Mouse (Mus musculus): Measurements from ENCODE around the gene Sass6. TPM values are rescaled to one million over a fixed set of nuclear protein-coding genes. Genes with fewer than 3 reads are reported as not detected.
"Not testable (repeated sequence)": the region's sequence is repeated elsewhere in the genome, so short reads cannot be mapped to it uniquely, and the experiment has no call there.

Gene Sass6
- polyA plus RNA-seq, 2 experiments: 11.6 to 15.7 TPM

DNA sequence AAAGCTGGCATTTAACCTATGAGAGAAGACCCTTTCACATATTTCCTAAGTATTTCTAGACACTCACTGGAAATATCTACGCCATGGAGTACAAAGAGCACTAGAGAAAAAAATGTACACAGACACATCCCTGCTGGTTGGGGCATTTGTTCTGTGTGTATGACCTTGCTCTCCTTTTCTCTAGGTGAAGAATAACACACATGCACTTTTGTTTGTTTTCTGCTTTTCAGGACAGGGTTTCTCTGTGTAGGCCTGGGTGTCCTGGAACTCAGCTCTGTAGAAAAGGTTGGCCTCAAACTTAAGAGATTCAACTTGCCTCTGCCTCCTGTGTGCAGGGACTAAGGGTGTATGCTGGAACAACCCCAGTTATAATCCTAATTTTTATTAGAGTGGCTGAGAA lies 51.6 kb downstream of the Sass6 start:
- 98% methylated on average over 1 of the region's 1 CpGs for WGBS
- peaks cover 61% of the 10 kb centered on the region for H3K36me3 ChIP-seq (ENCODE audit: control insufficient read depth, insufficient read depth, low read length)
- no peak for DNase-seq (ENCODE audit: low spot score)

DNA sequence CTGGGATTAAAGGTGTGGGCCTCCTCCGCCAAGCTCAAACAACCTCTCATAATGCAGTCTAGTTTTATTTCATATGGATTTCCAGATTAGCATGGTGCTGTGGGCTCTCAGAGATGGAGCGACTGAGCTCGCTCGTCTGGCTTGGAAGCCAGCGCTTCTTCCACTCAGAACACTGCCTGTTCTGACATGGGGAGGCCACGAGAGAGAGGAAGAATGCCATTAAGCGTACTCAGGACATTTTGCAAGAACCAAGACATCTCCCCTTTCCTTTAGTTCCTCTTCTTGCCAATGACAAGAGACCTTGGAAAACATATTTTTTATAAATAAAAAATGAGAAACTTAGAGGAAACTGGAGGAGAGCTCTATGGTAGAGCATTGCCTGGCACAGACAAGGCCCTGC lies 54.0 kb downstream of the Sass6 start:
- Histone ChIP-seq H3K4me1 (ENCODE audit: control insufficient read depth, insufficient read depth, low read length) (no peaks in the 10 kb centered on the region; the same call in 1 of the 2 replicates), H3K27ac (replicated peaks; ENCODE audit: low read depth, low read length) (no peak overlapping the region), H3K36me3 (ENCODE audit: control insufficient read depth, insufficient read depth, low read length) (peaks cover 41% of the 10 kb centered on the region), H3K9ac (ENCODE audit: low read depth, low read length, severe bottlenecking) (no peak overlapping the region), H3K4me3 (replicated peaks; ENCODE audit: low read length) (no peak overlapping the region), H3K27me3 (ENCODE audit: control insufficient read depth, insufficient read depth, low read length) (no peaks in the 10 kb centered on the region), H3K4me2 (replicated peaks; ENCODE audit: low read depth, low read length, severe bottlenecking) (no peak overlapping the region), H3K9me3 (ENCODE audit: control insufficient read depth, low read length) (no peaks in the 10 kb centered on the region)
- TF ChIP-seq POLR2A (IDR thresholded peaks at IDR 0.05; ENCODE audit: borderline replicate concordance, extremely low read depth, insufficient read depth, insufficient read length): no peak
- ATAC-seq (ENCODE audit: low FRiP score, low read depth) (no peak), DNase-seq (ENCODE audit: low spot score) (no peak)
- WGBS: 93% methylated on average over 7 of the region's 7 CpGs

More for the DNA sequence above, 51.6 kb downstream of the Sass6 start:
- Histone ChIP-seq H3K9me3 (ENCODE audit: control insufficient read depth, low read length) (no peaks in the 10 kb centered on the region), H3K27ac (replicated peaks; ENCODE audit: low read depth, low read length) (no peak overlapping the region), H3K27me3 (ENCODE audit: control insufficient read depth, insufficient read depth, low read length) (no peaks in the 10 kb centered on the region), H3K4me2 (replicated peaks; ENCODE audit: low read depth, low read length, severe bottlenecking) (no peak overlapping the region), H3K4me3 (replicated peaks; ENCODE audit: low read length) (no peak overlapping the region), H3K9ac (ENCODE audit: low read depth, low read length, severe bottlenecking) (no peak overlapping the region), H3K4me1 (ENCODE audit: control insufficient read depth, insufficient read depth, low read length) (no peaks in the 10 kb centered on the region)
- no peak for ATAC-seq (ENCODE audit: low FRiP score, low read depth)
- no peak for TF ChIP-seq POLR2A (IDR thresholded peaks at IDR 0.05; ENCODE audit: borderline replicate concordance, extremely low read depth, insufficient read depth, insufficient read length)

DNA sequence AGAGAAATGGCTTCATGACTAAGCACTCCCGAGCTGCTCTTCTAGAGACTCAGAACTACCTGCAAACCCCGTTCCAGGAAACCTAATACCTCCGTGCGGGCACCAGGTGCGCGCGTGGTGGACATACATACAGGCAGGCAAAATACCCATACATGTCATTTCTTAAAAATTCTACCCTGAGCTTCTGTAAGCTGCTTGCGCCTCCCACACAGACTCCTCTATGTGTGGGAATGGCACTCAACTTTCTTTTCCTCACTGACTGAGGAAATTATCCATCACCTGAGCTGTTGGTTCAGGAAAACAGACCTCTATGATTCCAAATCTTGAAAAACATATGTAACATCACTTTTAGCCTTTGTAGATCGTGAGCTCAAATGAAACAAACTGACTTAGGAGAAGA lies 55.9 kb downstream of the Sass6 start:
- no peak overlapping the region for H3K27ac ChIP-seq (replicated peaks; ENCODE audit: low read depth, low read length)
- no peaks in the 10 kb centered on the region; the same call in 1 of the 2 replicates for H3K4me1 ChIP-seq (ENCODE audit: control insufficient read depth, insufficient read depth, low read length)
- H3K9me3 ChIP-seq (ENCODE audit: control insufficient read depth, low read length): no peaks in the 10 kb centered on the region
- H3K9ac ChIP-seq (ENCODE audit: low read depth, low read length, severe bottlenecking): no peak overlapping the region
- H3K4me2 ChIP-seq (replicated peaks; ENCODE audit: low read depth, low read length, severe bottlenecking): no peak overlapping the region
- DNase-seq (ENCODE audit: low spot score) (no peak), ATAC-seq (ENCODE audit: low FRiP score, low read depth) (no peak)
- no peaks in the 10 kb centered on the region for H3K27me3 ChIP-seq (ENCODE audit: control insufficient read depth, insufficient read depth, low read length)
- peaks cover 31% of the 10 kb centered on the region for H3K36me3 ChIP-seq (ENCODE audit: control insufficient read depth, insufficient read depth, low read length)
- H3K4me3 ChIP-seq (replicated peaks; ENCODE audit: low read length): no peak overlapping the region
- WGBS: 93% methylated on average over 9 of the region's 9 CpGs
- TF ChIP-seq POLR2A (IDR thresholded peaks at IDR 0.05; ENCODE audit: borderline replicate concordance, extremely low read depth, insufficient read depth, insufficient read length): no peak

DNA sequence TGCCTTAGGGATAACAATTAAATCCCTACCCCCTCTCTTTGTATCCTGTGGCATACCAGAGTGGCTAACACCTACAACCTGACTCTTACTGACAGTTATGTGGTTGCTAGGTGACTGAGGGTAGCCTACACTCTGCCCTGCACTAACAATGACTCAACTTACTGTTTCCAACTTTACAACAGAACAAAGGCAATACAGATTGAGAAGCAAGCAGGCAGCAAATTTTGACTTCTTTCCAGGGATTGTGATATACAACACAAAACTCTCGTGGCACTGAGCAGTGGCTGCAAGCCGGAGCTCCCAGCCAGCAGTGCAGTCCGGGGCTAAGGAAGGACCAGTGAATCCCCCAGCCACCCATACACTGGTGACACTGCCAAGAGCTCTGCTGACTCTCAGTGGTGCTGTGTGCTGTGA lies 57.3 kb downstream of the Sass6 start:
- no peak overlapping the region for H3K4me2 ChIP-seq (replicated peaks; ENCODE audit: low read depth, low read length, severe bottlenecking)
- H3K27me3 ChIP-seq (ENCODE audit: control insufficient read depth, insufficient read depth, low read length): no peaks in the 10 kb centered on the region
- no peak overlapping the region for H3K9ac ChIP-seq (ENCODE audit: low read depth, low read length, severe bottlenecking)
- no peak overlapping the region for H3K27ac ChIP-seq (replicated peaks; ENCODE audit: low read depth, low read length)
- H3K4me1 ChIP-seq (ENCODE audit: control insufficient read depth, insufficient read depth, low read length): no peaks in the 10 kb centered on the region; the same call in 1 of the 2 replicates
- no peaks in the 10 kb centered on the region for H3K9me3 ChIP-seq (ENCODE audit: control insufficient read depth, low read length)
- H3K4me3 ChIP-seq (replicated peaks; ENCODE audit: low read length): no peak overlapping the region
- 74% methylated on average over 3 of the region's 3 CpGs for WGBS
- DNase-seq (ENCODE audit: low spot score) (no peak), ATAC-seq (ENCODE audit: low FRiP score, low read depth) (no peak)
- TF ChIP-seq POLR2A (IDR thresholded peaks at IDR 0.05; ENCODE audit: borderline replicate concordance, extremely low read depth, insufficient read depth, insufficient read length): no peak
- H3K36me3 ChIP-seq (ENCODE audit: control insufficient read depth, insufficient read depth, low read length): peaks cover 19% of the 10 kb centered on the region

DNA sequence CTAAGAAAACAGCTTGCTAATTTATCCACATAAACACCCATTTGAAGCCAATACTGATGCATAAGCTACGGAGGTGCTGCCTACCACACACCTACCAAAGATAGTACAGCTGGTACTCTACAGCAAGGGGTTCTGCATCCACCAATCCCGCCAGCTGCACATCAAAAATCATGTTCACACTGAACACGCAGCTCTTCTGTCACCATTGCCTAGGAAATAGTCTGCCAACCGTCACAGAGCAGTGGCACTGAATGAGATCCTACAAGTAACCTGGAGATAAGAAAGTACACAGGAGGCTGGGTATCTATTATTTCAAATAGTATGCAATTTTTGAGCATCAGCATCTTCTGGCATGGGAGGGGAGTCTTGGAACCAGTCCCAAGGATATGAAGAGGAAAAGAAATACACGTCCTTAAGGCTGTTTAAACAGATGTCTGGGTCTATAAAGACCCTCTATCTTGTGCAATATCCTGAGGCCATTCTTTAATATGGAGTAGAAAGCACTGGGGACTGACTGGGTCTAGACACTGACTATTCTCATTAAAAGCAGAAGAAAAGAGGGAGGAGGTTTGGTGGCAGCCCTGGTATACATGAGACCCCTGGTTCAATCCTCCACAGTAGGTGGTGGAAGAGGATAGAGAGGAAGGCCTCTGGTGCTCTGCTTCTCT lies 58.6 kb downstream of the Sass6 start:
- Histone ChIP-seq H3K9me3 (ENCODE audit: control insufficient read depth, low read length) (no peaks in the 10 kb centered on the region), H3K4me1 (ENCODE audit: control insufficient read depth, insufficient read depth, low read length) (no peaks in the 10 kb centered on the region; the same call in 1 of the 2 replicates), H3K36me3 (ENCODE audit: control insufficient read depth, insufficient read depth, low read length) (peaks cover 11% of the 10 kb centered on the region; the same call in 1 of the 2 replicates), H3K27ac (replicated peaks; ENCODE audit: low read depth, low read length) (no peak overlapping the region), H3K4me2 (replicated peaks; ENCODE audit: low read depth, low read length, severe bottlenecking) (no peak overlapping the region), H3K9ac (ENCODE audit: low read depth, low read length, severe bottlenecking) (no peak overlapping the region), H3K4me3 (replicated peaks; ENCODE audit: low read length) (no peak overlapping the region), H3K27me3 (ENCODE audit: control insufficient read depth, insufficient read depth, low read length) (no peaks in the 10 kb centered on the region)
- no peak for DNase-seq (ENCODE audit: low spot score)
- WGBS: 81% methylated on average over 5 of the region's 5 CpGs
- no peak for TF ChIP-seq POLR2A (IDR thresholded peaks at IDR 0.05; ENCODE audit: borderline replicate concordance, extremely low read depth, insufficient read depth, insufficient read length)
- ATAC-seq (ENCODE audit: low FRiP score, low read depth): no peak

DNA sequence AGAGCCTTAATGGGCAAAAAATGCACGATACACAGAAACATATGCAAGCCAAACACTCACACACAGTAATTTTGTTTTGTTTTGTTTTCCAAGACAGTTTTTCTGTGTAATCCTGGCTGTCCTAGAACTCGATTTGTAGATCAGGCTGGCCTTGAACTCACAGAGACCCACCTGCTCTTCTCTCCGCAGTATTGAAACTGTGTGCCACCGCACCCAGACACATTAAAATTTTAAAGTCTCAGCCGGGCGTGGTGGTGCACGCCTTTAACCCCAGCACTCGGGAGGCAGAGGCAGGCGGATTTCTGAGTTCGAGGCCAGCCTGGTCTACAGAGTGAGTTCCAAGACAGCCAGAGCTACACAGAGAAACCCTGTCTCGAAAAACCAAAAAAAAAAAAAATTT lies 59.3 kb downstream of the Sass6 start:
- H3K9me3 ChIP-seq (ENCODE audit: control insufficient read depth, low read length); H3K27me3 ChIP-seq (ENCODE audit: control insufficient read depth, insufficient read depth, low read length); H3K36me3 ChIP-seq (ENCODE audit: control insufficient read depth, insufficient read depth, low read length); H3K27ac ChIP-seq (replicated peaks; ENCODE audit: low read depth, low read length); H3K9ac ChIP-seq (ENCODE audit: low read depth, low read length, severe bottlenecking); H3K4me3 ChIP-seq (replicated peaks; ENCODE audit: low read length); H3K4me1 ChIP-seq (ENCODE audit: control insufficient read depth, insufficient read depth, low read length); DNase-seq (ENCODE audit: low spot score); ATAC-seq (ENCODE audit: low FRiP score, low read depth); H3K4me2 ChIP-seq (replicated peaks; ENCODE audit: low read depth, low read length, severe bottlenecking): not testable (repeated sequence)
- WGBS: 92% methylated on average over 11 of the region's 11 CpGs
